Mouse (Mus musculus) intestine, embryonic 16.5 days (tissue): ENCODE results near the gene Clip1. TPM values are rescaled to one million over a fixed set of nuclear protein-coding genes. Genes with fewer than 3 reads are reported as not detected.

Experiments
- ATAC-seq: fragments of 200-750 bp; cut with Nextera tagmentation; 2 replicates; pipeline ENCODE4 v1.8.0; 2017; ENCODE audit warnings: moderate TSS enrichment, moderate library complexity
- H3K27ac ChIP-seq: fragments of 300-500 bp; sonication (generic); 2 replicates; pipeline ENCODE4 v1.5.1; 2014; ENCODE audit warnings: mild to moderate bottlenecking, low read length
- H3K27me3 ChIP-seq: fragments of 300-500 bp; sonication (generic); replicated peaks from 2 replicates; pipeline ENCODE4 v1.6.1; 2014; ENCODE audit warnings: low read length, control low read depth, mixed read lengths; ENCODE audit not compliant: control insufficient read depth, insufficient read depth
- H3K36me3 ChIP-seq: fragments of 300-500 bp; sonication (generic); 2 replicates; pipeline ENCODE4 v1.6.1; 2014; ENCODE audit warnings: low read length, control low read depth; ENCODE audit not compliant: control insufficient read depth, insufficient read depth
- H3K4me1 ChIP-seq: fragments of 300-500 bp; sonication (generic); 2 replicates; pipeline ENCODE4 v1.6.1; 2014; ENCODE audit warnings: low read length, control low read depth, mixed read lengths; ENCODE audit not compliant: control insufficient read depth, insufficient read depth
- H3K4me2 ChIP-seq: fragments of 300-500 bp; sonication (generic); 2 replicates; pipeline ENCODE4 v1.6.1; 2014; ENCODE audit warnings: low read depth, low read length, control low read depth
- H3K4me3 ChIP-seq: fragments of 300-500 bp; sonication (generic); 2 replicates; pipeline ENCODE4 v1.5.1; 2014; ENCODE audit warnings: mild to moderate bottlenecking, low read length
- H3K9ac ChIP-seq: fragments of 300-500 bp; sonication (generic); 2 replicates; pipeline ENCODE4 v1.6.1; 2014; ENCODE audit warnings: low read depth, low read length
- H3K9me3 ChIP-seq: fragments of 300-500 bp; sonication (generic); 2 replicates; pipeline ENCODE4 v1.6.1; 2016; ENCODE audit warnings: low read length, control low read depth; ENCODE audit not compliant: control insufficient read depth
- WGBS: fragments of 180-500 bp; shearing (Covaris S2); extraction: QIAGEN DNeasy Blood & Tissue Kit; methylation state at CpG from one replicate; pipeline ENCODE4 v1.1.7; 2014; 5-methylcytosine and 5-hydroxymethylcytosine counted together
- polyA plus RNA-seq: library from polyadenylated mRNA; unstranded; fragments of >200 nt; fragmentation: Nextera tagmentation; extraction: Ambion mirVana; gene quantifications from 2 replicates; pipeline ENCODE4 v1.2.1, GENCODE M21; 2015

Clip1 gene
- polyA plus RNA-seq, 1 experiment from 2014 or later: 23.7 TPM

GRCm38 (mm10) chr5:123533801-123534200 lies 150.6 kb downstream of the Clip1 start:
- WGBS: 89% methylated on average over 10 of the region's 10 CpGs
- Histone ChIP-seq H3K27ac (no peak overlapping the region), H3K4me3 (no peak overlapping the region), H3K4me2 (no peak overlapping the region), H3K36me3 (peaks cover 18% of the 10 kb centered on the region), H3K27me3 (no peaks in the 10 kb centered on the region), H3K4me1 (no peaks in the 10 kb centered on the region), H3K9me3 (no peaks in the 10 kb centered on the region), H3K9ac (no peak overlapping the region)
- ATAC-seq: no peak

DNA sequence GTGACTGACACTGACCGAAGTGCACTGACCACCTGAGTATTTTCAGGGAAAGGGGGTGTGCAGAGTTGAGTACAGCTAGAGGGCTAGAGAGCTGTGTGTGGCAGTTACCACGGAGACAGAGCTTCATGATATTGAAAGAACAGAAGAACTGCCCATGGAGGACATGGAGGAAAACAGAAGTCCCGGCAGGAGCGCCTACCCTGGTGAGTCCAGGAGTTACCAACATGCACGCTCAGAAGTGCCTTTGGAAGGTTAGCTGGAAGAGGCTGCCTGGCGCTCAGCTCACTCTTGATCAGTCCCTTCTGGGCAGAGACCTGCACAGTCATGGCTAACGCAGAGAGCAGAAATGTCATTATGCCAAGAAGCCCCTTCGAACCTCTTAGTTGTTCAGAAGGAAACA lies 154.4 kb downstream of the Clip1 start:
- Histone ChIP-seq H3K36me3 (peaks cover 15% of the 10 kb centered on the region), H3K9me3 (no peaks in the 10 kb centered on the region)

GRCm38 (mm10) chr5:123528641-123529040 lies 155.8 kb downstream of the Clip1 start:
- peaks cover 9% of the 10 kb centered on the region for H3K36me3 ChIP-seq
- H3K4me2 ChIP-seq: no peak overlapping the region
- ATAC-seq: no peak
- 0 out of 2 replicates have a peak, but pooled peaks cover 3% of the 10 kb centered on the region for H3K4me1 ChIP-seq
- no peak overlapping the region for H3K9ac ChIP-seq
- no peak overlapping the region for H3K4me3 ChIP-seq
- WGBS: 68% methylated on average over 7 of the region's 7 CpGs
- H3K27me3 ChIP-seq: no peaks in the 10 kb centered on the region
- H3K27ac ChIP-seq: no peak overlapping the region
- no peaks in the 10 kb centered on the region for H3K9me3 ChIP-seq

More for the DNA sequence above, 154.4 kb downstream of the Clip1 start:
- Histone ChIP-seq H3K27me3 (no peaks in the 10 kb centered on the region), H3K4me3 (no peak overlapping the region), H3K27ac (no peak overlapping the region), H3K4me2 (no peak overlapping the region), H3K9ac (no peak overlapping the region), H3K4me1 (no peaks in the 10 kb centered on the region)
- no peak for ATAC-seq
- WGBS: 90% methylated on average over 8 of the region's 8 CpGs

Other genes starting within 250 kb of the Clip1 start
- gene Lrrc43, start 195.3 kb downstream of the Clip1 start, polyA plus RNA-seq: not detected in 2 replicates
- gene Il31, start 195.1 kb downstream of the Clip1 start, polyA plus RNA-seq: not detected in 2 replicates
- 0.13 and 0.49 TPM in 2 replicates for gene B3gnt4, start 174.2 kb downstream of the Clip1 start, polyA plus RNA-seq
- 87.7 and 89.7 TPM in 2 replicates for gene Diablo, start 160.4 kb downstream of the Clip1 start, polyA plus RNA-seq
- 10.0 and 11.2 TPM in 2 replicates for gene Gm49027, start 159.1 kb downstream of the Clip1 start, polyA plus RNA-seq
- gene Vps33a, start 111.6 kb downstream of the Clip1 start, polyA plus RNA-seq: 31.6 and 33.5 TPM in 2 replicates
- 50.9 and 54.8 TPM in 2 replicates for gene Zcchc8, start 36.5 kb upstream of the Clip1 start, polyA plus RNA-seq
- 73.3 and 78.0 TPM in 2 replicates for gene Rsrc2, start 64.8 kb upstream of the Clip1 start, polyA plus RNA-seq
- gene Kntc1, start 65.1 kb upstream of the Clip1 start, polyA plus RNA-seq: 14.6 and 15.1 TPM in 2 replicates
- gene Hcar2, start 180.9 kb upstream of the Clip1 start, polyA plus RNA-seq: 0.11 TPM in 1 of 2 replicates, not detected in the other
- 3.2 and 3.4 TPM in 2 replicates for gene Hcar1, start 195.4 kb upstream of the Clip1 start, polyA plus RNA-seq
- gene Denr, start 222.6 kb upstream of the Clip1 start, polyA plus RNA-seq: 96.2 and 115 TPM in 2 replicates
- gene Gm43518, start 242.8 kb upstream of the Clip1 start, polyA plus RNA-seq: 1.2 and 2.8 TPM in 2 replicates
- gene Ccdc62, start 246.1 kb upstream of the Clip1 start, polyA plus RNA-seq: 5.1 and 5.2 TPM in 2 replicates